Mouse (Mus musculus): ENCODE data around the gene Il25.

DNA sequence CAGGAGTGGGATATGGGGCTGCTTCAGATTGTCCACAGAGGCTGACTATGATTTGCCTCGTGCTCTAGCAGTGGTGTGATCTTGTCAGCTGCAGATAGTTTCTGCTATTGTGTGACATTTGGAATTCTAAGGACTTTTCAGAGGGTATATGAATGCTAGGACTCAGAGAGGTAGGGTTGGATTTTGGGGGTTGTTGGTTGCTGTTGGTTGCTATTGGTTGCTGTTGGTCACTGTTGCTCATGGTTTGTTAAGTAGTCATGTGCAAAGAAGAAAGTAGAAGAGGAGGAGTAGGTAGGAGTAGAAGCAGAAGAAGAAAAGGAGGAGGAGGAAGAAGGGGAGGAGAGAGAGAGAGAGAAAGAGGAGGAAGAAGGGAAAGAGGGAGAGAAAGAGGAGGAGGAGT lies 44.1 kb downstream of the Il25 start, which contains the start of gene Gm17428:
- TF ChIP-seq CTCF (IDR thresholded peaks at IDR 0.05; ENCODE audit: control insufficient read depth, insufficient read depth, low read length) (no peak), POLR2A (IDR thresholded peaks at IDR 0.05; ENCODE audit: borderline replicate concordance, control insufficient read depth, low read depth, low read length) (no peak)
